In genomic region chr13:41078690-41079420, GRCm38 (mm10) we compare ENCODE assay signal across 8 mouse cellular contexts. TPM values are rescaled to one million over a fixed set of nuclear protein-coding genes. Genes with fewer than 3 reads are reported as not detected.
DNase-seq lines count a peak whose midpoint lies in the region; ATAC-seq lines count a peak whose summit lies in the region.

No protein-coding gene starts in this region.

- ATAC-seq in hindbrain, embryonic 11.5 days (ENCODE audit: low FRiP score): peak; percentile 6
- peak; percentile 51 for ATAC-seq in midbrain, embryonic 11.5 days (ENCODE audit: low FRiP score)
- no peak for ATAC-seq in erythroid progenitor cell, adult 5-6 weeks (replicated peaks; ENCODE audit: low FRiP score, poor library complexity, severe bottlenecking)

- no peak for DNase-seq in heart, embryonic 10.5 days (ENCODE audit: low spot score)
- DNase-seq in heart, adult 18-20 months: no peak
- DNase-seq in ES-CJ7 (ENCODE audit: low read depth, low spot score): peak; percentile 11
- peak; percentile 32 for DNase-seq in hindbrain, embryonic 11.5 days (ENCODE audit: low spot score)
- peak; percentile 90 for DNase-seq in midbrain, embryonic 11.5 days (ENCODE audit: low spot score, missing footprints)
- no peak for DNase-seq in natural killer cell, adult 2 months (ENCODE audit: low spot score in 2 of 2)
- no peak for DNase-seq in MN1 (ENCODE audit: low spot score)

- peak overlapping the region; percentile 67 for H3K4me3 ChIP-seq in heart, embryonic 10.5 days
- peak overlapping the region; percentile 40 for H3K4me3 ChIP-seq in hindbrain, embryonic 11.5 days (ENCODE audit: low read depth, low read length)
- peak overlapping the region; percentile 41 for H3K4me3 ChIP-seq in midbrain, embryonic 11.5 days (ENCODE audit: low read depth, low read length)

- WGBS in heart, embryonic 10.5 days: 9% methylated on average over 24 of the region's 24 CpGs
- 8% methylated on average over 17 of the region's 24 CpGs for WGBS in hindbrain, embryonic 11.5 days
- WGBS in midbrain, embryonic 11.5 days: 5% methylated on average over 21 of the region's 24 CpGs

- peak overlapping the region; percentile 77 for H3K4me2 ChIP-seq in hindbrain, embryonic 11.5 days (replicated peaks; ENCODE audit: low read depth, low read length)
- peak overlapping the region; percentile 66 for H3K4me2 ChIP-seq in midbrain, embryonic 11.5 days

- peak overlapping the region; percentile 72 for H3K27ac ChIP-seq in heart, embryonic 10.5 days
- H3K27ac ChIP-seq in hindbrain, embryonic 11.5 days (ENCODE audit: low read depth, low read length): no peak overlapping the region
- no peak overlapping the region for H3K27ac ChIP-seq in midbrain, embryonic 11.5 days (ENCODE audit: low read depth, low read length)

- peaks cover 39% of the 10 kb centered on the region; the same call in 1 of the 2 replicates for H3K27me3 ChIP-seq in heart, embryonic 10.5 days (ENCODE audit: insufficient read depth, poor library complexity, severe bottlenecking)
- H3K27me3 ChIP-seq in hindbrain, embryonic 11.5 days (ENCODE audit: control insufficient read depth, insufficient read depth, low read length): peaks cover 11% of the 10 kb centered on the region; the same call in 1 of the 2 replicates
- peaks cover 10% of the 10 kb centered on the region for H3K27me3 ChIP-seq in midbrain, embryonic 11.5 days (ENCODE audit: control insufficient read depth, insufficient read depth, low read length)

- no peak overlapping the region for H3K9ac ChIP-seq in hindbrain, embryonic 11.5 days (ENCODE audit: low read depth, low read length)
- H3K9ac ChIP-seq in midbrain, embryonic 11.5 days (ENCODE audit: low read length): no peak overlapping the region

- H3K36me3 ChIP-seq in heart, embryonic 10.5 days: no peaks in the 10 kb centered on the region
- H3K36me3 ChIP-seq in hindbrain, embryonic 11.5 days (ENCODE audit: control insufficient read depth, insufficient read depth, low read length): no peaks in the 10 kb centered on the region
- no peaks in the 10 kb centered on the region for H3K36me3 ChIP-seq in midbrain, embryonic 11.5 days (ENCODE audit: control insufficient read depth, insufficient read depth, low read length)

- H3K9me3 ChIP-seq in heart, embryonic 10.5 days: no peaks in the 10 kb centered on the region
- H3K9me3 ChIP-seq in hindbrain, embryonic 11.5 days (ENCODE audit: control insufficient read depth, low read length): no peaks in the 10 kb centered on the region
- H3K9me3 ChIP-seq in midbrain, embryonic 11.5 days (ENCODE audit: control insufficient read depth, low read length): no peaks in the 10 kb centered on the region

- peaks cover 13% of the 10 kb centered on the region for H3K4me1 ChIP-seq in heart, embryonic 10.5 days
- no peaks in the 10 kb centered on the region for H3K4me1 ChIP-seq in hindbrain, embryonic 11.5 days (replicated peaks; ENCODE audit: control insufficient read depth, insufficient read depth, low read length)
- peaks cover 10% of the 10 kb centered on the region; the same call in 1 of the 2 replicates for H3K4me1 ChIP-seq in midbrain, embryonic 11.5 days (ENCODE audit: control insufficient read depth, insufficient read depth, low read length)

RNA-seq across cellular contexts. Expression of gene Mak, which starts 0.7 kb away (rescaled TPM):
- polyA plus RNA-seq in heart, embryonic 10.5 days (2016; fragmentation: Nextera tagmentation; extraction: Ambion mirVana): 0.43 and 0.53 TPM in 2 replicates
- under 1 TPM in 1 of 2 experiments, not detected in 1; 0.31 TPM for total RNA-seq in heart, adult 18-20 months (2021)
- 1.5 and 1.6 TPM in 2 replicates for polyA plus RNA-seq in hindbrain, embryonic 11.5 days (2014; fragmentation: Nextera tagmentation; extraction: Ambion mirVana)
- 0.61 TPM in 2 replicates for polyA plus RNA-seq in midbrain, embryonic 11.5 days (2014; fragmentation: Nextera tagmentation; extraction: Ambion mirVana)
- not detected in 2 replicates for total RNA-seq in erythroid progenitor cell, adult 5-6 weeks (2015; ENCODE audit: low replicate concordance)
- total RNA-seq in erythroid progenitor cell, adult 5-6 weeks (2017; ENCODE audit: low replicate concordance): not detected in 2 replicates

RNA-seq across cellular contexts. Expression of gene Gcm2, which starts 32.0 kb away (rescaled TPM):
- polyA plus RNA-seq in heart, embryonic 10.5 days (2016; fragmentation: Nextera tagmentation; extraction: Ambion mirVana): 0.06 and 0.09 TPM in 2 replicates
- not detected for total RNA-seq in heart, adult 18-20 months (2021)
- 0.14 TPM in 1 of 2 replicates, not detected in the other for polyA plus RNA-seq in hindbrain, embryonic 11.5 days (2014; fragmentation: Nextera tagmentation; extraction: Ambion mirVana)
- polyA plus RNA-seq in midbrain, embryonic 11.5 days (2014; fragmentation: Nextera tagmentation; extraction: Ambion mirVana): not detected in 2 replicates
- not detected in 2 replicates for total RNA-seq in erythroid progenitor cell, adult 5-6 weeks (2015; ENCODE audit: low replicate concordance)
- total RNA-seq in erythroid progenitor cell, adult 5-6 weeks (2017; ENCODE audit: low replicate concordance): not detected in 2 replicates

RNA-seq across cellular contexts. Expression of gene Sycp2l, which starts 35.3 kb away (rescaled TPM):
- not detected in 2 replicates for polyA plus RNA-seq in heart, embryonic 10.5 days (2016; fragmentation: Nextera tagmentation; extraction: Ambion mirVana)
- total RNA-seq in heart, adult 18-20 months (2021): not detected
- polyA plus RNA-seq in hindbrain, embryonic 11.5 days (2014; fragmentation: Nextera tagmentation; extraction: Ambion mirVana): not detected in 2 replicates
- polyA plus RNA-seq in midbrain, embryonic 11.5 days (2014; fragmentation: Nextera tagmentation; extraction: Ambion mirVana): not detected in 2 replicates
- total RNA-seq in erythroid progenitor cell, adult 5-6 weeks (2015; ENCODE audit: low replicate concordance): not detected in 2 replicates
- not detected in 2 replicates for total RNA-seq in erythroid progenitor cell, adult 5-6 weeks (2017; ENCODE audit: low replicate concordance)

Comparison
In these comparisons a context has a peak if more than half of its experiments do, and no peak if none do; other contexts are left out.
1. DNase-seq: peak in ES-CJ7 (single experiment), hindbrain, embryonic 11.5 days (single experiment) and midbrain, embryonic 11.5 days (single experiment); none in heart, embryonic 10.5 days (single experiment), heart, adult 18-20 months (0 of 2), natural killer cell, adult 2 months (0 of 2) and MN1 (single experiment).
2. Peak in every context shown above with its lines, with median percentiles within 50 percentile points of each other: H3K4me3 ChIP-seq.